Mouse (Mus musculus) forebrain, embryonic 12.5 days (tissue): ENCODE results near the gene Gm35549. TPM values are rescaled to one million over a fixed set of nuclear protein-coding genes. Genes with fewer than 3 reads are reported as not detected.

Source experiments
- polyA plus RNA-seq: library from polyadenylated mRNA; unstranded; fragments of >200 nt; fragmentation: Nextera tagmentation; extraction: Ambion mirVana; gene quantifications from 2 replicates; pipeline ENCODE4 v1.2.1, GENCODE M21; 2016

Gm35549 gene
- polyA plus RNA-seq, 1 experiment from 2014 or later: 0.34 TPM

Other genes with a start within 250 kb of the Gm35549 start
- gene Topaz1, start 96.7 kb downstream of the Gm35549 start, polyA plus RNA-seq: not detected in 2 replicates
- 7.4 and 7.7 TPM in 2 replicates for gene Tcaim, start 38.5 kb downstream of the Gm35549 start, polyA plus RNA-seq
- gene Zfp445, start 22.0 kb upstream of the Gm35549 start, polyA plus RNA-seq: 121 and 122 TPM in 2 replicates
- gene Zkscan7, start 41.6 kb upstream of the Gm35549 start, polyA plus RNA-seq: 5.4 and 5.5 TPM in 2 replicates
- gene Zfp105, start 79.0 kb upstream of the Gm35549 start, polyA plus RNA-seq: 33.2 and 33.3 TPM in 2 replicates
- gene 1110059G10Rik, start 107.0 kb upstream of the Gm35549 start, polyA plus RNA-seq: 33.1 and 38.3 TPM in 2 replicates
- gene Kif15, start 107.0 kb upstream of the Gm35549 start, polyA plus RNA-seq: 90.5 and 92.2 TPM in 2 replicates
- 16.6 and 17.8 TPM in 2 replicates for gene Tmem42, start 177.3 kb upstream of the Gm35549 start, polyA plus RNA-seq
- 0.88 and 0.97 TPM in 2 replicates for gene Tgm4, start 190.7 kb upstream of the Gm35549 start, polyA plus RNA-seq